Mouse (Mus musculus) heart, postnatal 0 days (tissue): ENCODE results near the gene Tomm20. TPM values are rescaled to one million over a fixed set of nuclear protein-coding genes. Genes with fewer than 3 reads are reported as not detected.
A peak's percentile ranks its signal among the peaks of the same experiment; 100 is the strongest.

ENCODE experiments used
- ATAC-seq: fragments of 200-750 bp; cut with Nextera tagmentation; 2 replicates; pipeline ENCODE4 v1.8.0; 2017; ENCODE audit warnings: low read depth, moderate number of reproducible peaks, moderate library complexity; ENCODE audit not compliant: insufficient read depth
- DNase-seq: peaks from one replicate; pipeline ENCODE4 v3.0.0-alpha.2; 2016; ENCODE audit warnings: low spot score
- H3K27ac ChIP-seq: fragments of 300-500 bp; sonication (generic); 2 replicates; pipeline ENCODE4 v1.5.1; 2014; ENCODE audit warnings: low read depth, mild to moderate bottlenecking
- H3K27me3 ChIP-seq: fragments of 300-500 bp; sonication (generic); 2 replicates; pipeline ENCODE4 v1.6.1; 2014; ENCODE audit warnings: low read length, mixed read lengths; ENCODE audit not compliant: control insufficient read depth, insufficient read depth
- H3K36me3 ChIP-seq: fragments of 300-500 bp; sonication (generic); replicated peaks from 2 replicates; pipeline ENCODE4 v1.6.1; 2014; ENCODE audit warnings: low read length, mixed read lengths; ENCODE audit not compliant: control insufficient read depth, insufficient read depth
- H3K4me1 ChIP-seq: fragments of 300-500 bp; sonication (generic); 2 replicates; pipeline ENCODE4 v1.6.1; 2014; ENCODE audit warnings: antibody characterized with exemption; ENCODE audit not compliant: control insufficient read depth, insufficient read depth
- H3K4me2 ChIP-seq: fragments of 300-500 bp; sonication (generic); 2 replicates; pipeline ENCODE4 v1.6.1; 2014; ENCODE audit warnings: low read depth, mild to moderate bottlenecking, low read length, moderate library complexity
- H3K4me3 ChIP-seq: fragments of 300-500 bp; sonication (generic); 2 replicates; pipeline ENCODE4 v1.5.1; 2014; ENCODE audit warnings: low read depth, low read length
- H3K9ac ChIP-seq: fragments of 300-500 bp; sonication (generic); replicated peaks from 2 replicates; pipeline ENCODE4 v1.6.1; 2014; ENCODE audit warnings: low read depth, low read length, mixed read lengths
- H3K9me3 ChIP-seq: fragments of 300-500 bp; sonication (generic); replicated peaks from 2 replicates; pipeline ENCODE4 v1.6.1; 2016; ENCODE audit warnings: low read length; ENCODE audit not compliant: control insufficient read depth
- CTCF ChIP-seq: IDR thresholded peaks from 2 replicates; pipeline ENCODE4 v1.5.1; 2016; ENCODE audit warnings: antibody characterized with exemption, control low read depth, low read depth
- EP300 ChIP-seq: IDR thresholded peaks from 2 replicates; pipeline ENCODE4 v1.6.1; 2016; ENCODE audit warnings: antibody characterized with exemption, low read depth
- WGBS: fragments of 180-500 bp; shearing (Covaris S2); extraction: QIAGEN DNeasy Blood & Tissue Kit; methylation state at CpG from one replicate; pipeline ENCODE4 v1.1.7; 2014; 5-methylcytosine and 5-hydroxymethylcytosine counted together
- polyA plus RNA-seq: library from polyadenylated mRNA; unstranded; fragments of >200 nt; fragmentation: Nextera tagmentation; extraction: Ambion mirVana; gene quantifications from 2 replicates; pipeline ENCODE4 v1.2.1, GENCODE M21; 2015
- total RNA-seq: library from RNA; depleted of rRNA; stranded (reverse); fragments of >200 nt; gene quantifications from 2 replicates; pipeline ENCODE4 v1.2.3, GENCODE M21; 2014; ENCODE audit warnings: low replicate concordance; rRNA removed

Gene Tomm20
- total RNA-seq (52.6 and 65.3 TPM in 2 replicates), polyA plus RNA-seq (203 and 213 TPM in 2 replicates)

DNA sequence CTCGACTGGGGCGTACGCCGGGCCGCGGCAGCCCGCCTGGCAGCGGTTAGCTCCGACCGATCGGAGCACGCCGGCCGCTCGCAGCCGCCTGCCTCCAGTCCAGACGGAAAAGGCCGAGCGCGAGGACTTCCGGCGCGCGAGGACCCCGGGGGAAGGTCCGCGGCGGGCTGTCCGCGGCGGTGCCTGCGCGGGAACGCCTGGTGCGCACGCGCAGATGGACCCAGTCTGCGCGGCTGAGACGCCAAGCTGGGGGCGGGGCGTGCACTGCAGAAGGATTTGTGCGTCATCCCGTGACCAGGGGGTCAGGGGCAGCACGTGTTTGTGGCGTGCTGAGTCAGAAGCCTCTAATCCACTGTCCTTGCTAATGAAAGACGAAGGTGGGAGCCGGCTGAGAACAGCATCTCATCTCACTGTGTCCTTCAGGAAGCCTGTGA lies at the start of gene Tomm20:
Tomm20 (minus strand) TSS at position 115 of the 434 bp plus-strand sequence.
- under 1% methylated on average over 48 of the region's 48 CpGs for WGBS
- H3K4me2 ChIP-seq, result peak within 1 kb of the TSS; percentile 91
- H3K4me3 ChIP-seq, result peak within 1 kb of the TSS; percentile 94
- no peaks in the 10 kb centered on the region for H3K27me3 ChIP-seq
- H3K4me1 ChIP-seq, result peaks cover 14% of the 10 kb centered on the region
- DNase-seq, result peak; percentile 97
- peaks cover 15% of the 10 kb centered on the region for H3K36me3 ChIP-seq
- H3K9me3 ChIP-seq, result no peaks in the 10 kb centered on the region
- TF ChIP-seq CTCF, result no peak
- TF ChIP-seq EP300, result peak; percentile 83; the same call in 1 of the 2 replicates
- ATAC-seq, result peak; percentile 94
- peak within 1 kb of the TSS; percentile 98 for H3K9ac ChIP-seq
- H3K27ac ChIP-seq, result peak within 1 kb of the TSS; percentile 96

DNA sequence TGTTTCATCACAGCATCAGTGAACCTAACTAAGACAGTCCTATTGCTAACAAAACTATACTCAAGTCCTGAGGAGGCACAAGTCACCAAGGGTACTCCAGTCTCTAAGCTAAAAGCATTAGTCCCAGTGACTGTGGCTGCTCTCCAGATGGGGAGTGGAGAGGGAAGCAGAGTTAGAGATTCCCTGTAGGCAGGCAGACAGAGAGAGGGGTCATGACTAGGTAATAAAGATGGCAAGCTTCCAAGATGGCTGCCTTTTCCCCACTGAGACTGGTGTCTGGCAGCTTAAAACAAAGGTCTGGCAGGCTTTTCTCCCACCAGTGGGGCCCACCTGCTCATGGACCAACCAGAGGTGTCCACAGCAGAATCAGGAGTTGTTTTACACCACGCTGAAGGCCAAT lies 48.9 kb upstream of the Tomm20 start:
- no peak overlapping the region for H3K27ac ChIP-seq
- no peaks in the 10 kb centered on the region for H3K4me1 ChIP-seq
- no peak for TF ChIP-seq CTCF
- no peak for TF ChIP-seq EP300
- H3K4me2 ChIP-seq, result no peak overlapping the region
- no peak overlapping the region for H3K9ac ChIP-seq
- H3K36me3 ChIP-seq, result no peaks in the 10 kb centered on the region
- H3K27me3 ChIP-seq, result no peaks in the 10 kb centered on the region
- H3K4me3 ChIP-seq, result no peak overlapping the region
- ATAC-seq (no peak), DNase-seq (no peak)
- no peaks in the 10 kb centered on the region for H3K9me3 ChIP-seq
- WGBS, result 71% methylated on average over 1 of the region's 1 CpGs

DNA sequence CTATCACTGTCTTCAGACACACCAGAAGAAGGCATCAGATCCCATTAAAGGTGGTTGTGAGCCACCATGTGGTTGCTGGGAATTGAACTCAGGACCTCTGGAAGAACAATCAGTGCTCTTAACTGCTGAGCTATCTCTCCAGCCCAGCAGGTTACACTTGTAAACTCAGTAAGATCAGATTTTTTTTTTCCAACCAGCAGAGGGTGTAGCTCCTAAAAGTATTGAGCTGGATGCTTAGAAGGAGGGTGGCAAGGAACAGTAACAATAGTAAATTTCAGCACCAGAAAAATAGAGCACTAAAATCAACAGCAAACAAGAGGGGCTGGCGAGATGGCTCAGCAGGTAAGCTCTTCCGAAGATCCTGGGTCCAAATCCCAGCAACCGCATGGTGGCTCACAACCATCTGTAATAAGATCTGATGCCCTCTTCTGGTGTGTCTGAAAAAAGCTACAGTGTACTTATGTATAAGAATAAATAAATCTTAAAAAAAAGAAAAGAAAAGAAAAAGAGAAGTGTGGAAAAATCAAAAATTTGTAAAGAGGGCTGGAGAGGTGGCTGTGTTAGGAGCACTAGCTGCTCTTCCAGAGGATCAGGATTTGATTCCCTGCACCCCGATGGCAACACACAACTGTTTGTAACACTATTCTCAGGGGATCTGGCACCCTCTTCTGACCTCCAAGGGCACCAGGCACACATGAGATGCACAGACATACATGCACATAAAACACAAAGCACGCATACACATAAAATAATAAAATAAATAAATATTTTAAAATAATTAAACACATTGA lies 43.9 kb upstream of the Tomm20 start:
- Histone ChIP-seq H3K27ac (no peak overlapping the region), H3K4me1 (no peaks in the 10 kb centered on the region), H3K9ac (no peak overlapping the region), H3K27me3 (no peaks in the 10 kb centered on the region), H3K4me2 (no peak overlapping the region), H3K36me3 (no peaks in the 10 kb centered on the region), H3K9me3 (no peaks in the 10 kb centered on the region), H3K4me3 (no peak overlapping the region)
- WGBS, result 82% methylated on average over 5 of the region's 5 CpGs
- TF ChIP-seq EP300 (no peak), CTCF (0 out of 2 replicates have a peak, but pooled peaks have one; percentile 8)
- no peak for ATAC-seq
- DNase-seq, result no peak

DNA sequence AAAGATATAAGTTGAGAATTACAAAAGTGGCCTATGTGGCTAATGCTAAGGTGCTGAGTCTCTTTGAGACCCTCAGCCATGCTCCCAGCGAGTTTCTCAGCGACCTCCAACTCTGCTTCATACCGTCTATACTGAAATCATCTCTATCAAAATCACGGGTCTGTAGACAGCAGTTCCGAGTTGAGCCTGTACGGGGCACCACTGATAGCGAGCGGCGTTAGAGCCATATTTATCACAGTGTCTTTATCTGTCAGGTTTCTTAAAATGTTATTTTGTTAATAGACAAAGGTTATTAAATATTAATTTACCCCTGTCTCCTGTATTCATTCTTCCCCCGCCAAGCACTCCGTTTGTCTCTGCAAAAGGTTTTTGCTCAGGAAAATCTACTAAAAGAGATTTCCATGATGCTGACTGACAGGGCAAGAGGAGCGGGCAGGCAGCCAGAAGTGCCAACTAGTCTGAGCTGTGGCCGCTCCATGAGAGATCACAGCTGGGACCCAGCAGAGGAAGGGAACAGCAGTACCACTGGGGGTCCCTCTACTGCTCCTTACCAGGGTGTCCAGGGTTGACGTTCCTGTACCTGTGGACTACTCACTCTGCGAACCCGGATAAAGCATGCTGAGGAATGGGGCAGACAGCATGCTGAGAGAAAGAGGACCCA lies 42.8 kb upstream of the Tomm20 start:
- 38% methylated on average over 16 of the region's 16 CpGs for WGBS
- Histone ChIP-seq H3K4me3 (no peak overlapping the region; the same call in 1 of the 2 replicates), H3K9me3 (no peaks in the 10 kb centered on the region), H3K36me3 (no peaks in the 10 kb centered on the region), H3K27me3 (no peaks in the 10 kb centered on the region), H3K27ac (no peak overlapping the region), H3K9ac (no peak overlapping the region), H3K4me2 (peak overlapping the region; percentile 24; the same call in 1 of the 2 replicates), H3K4me1 (no peaks in the 10 kb centered on the region)
- no peak for TF ChIP-seq EP300
- peak; percentile 24 for TF ChIP-seq CTCF
- peak; percentile 51; the same call in 1 of the 2 replicates for ATAC-seq
- no peak for DNase-seq

DNA sequence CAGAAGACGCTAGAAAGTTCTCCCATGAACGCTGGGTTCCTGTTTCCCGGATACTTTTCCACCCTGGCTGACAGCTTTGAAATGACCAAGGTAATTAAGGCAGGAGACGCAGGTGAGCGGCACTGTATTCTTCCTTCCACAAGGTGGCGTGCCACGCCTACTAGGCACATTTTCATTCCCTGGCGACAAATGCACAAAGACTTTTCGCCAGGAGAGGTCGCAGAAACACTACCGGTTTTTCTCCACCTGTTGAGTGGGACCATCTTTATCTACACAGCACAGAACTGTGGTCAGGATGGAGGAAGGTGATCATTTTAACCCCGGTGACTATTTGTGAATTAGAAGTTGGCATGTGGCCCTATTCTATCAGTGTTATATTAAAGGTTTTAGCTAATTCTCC lies 40.9 kb upstream of the Tomm20 start:
- Histone ChIP-seq H3K27ac (no peak overlapping the region), H3K36me3 (no peaks in the 10 kb centered on the region), H3K9ac (no peak overlapping the region), H3K4me3 (no peak overlapping the region), H3K4me2 (no peak overlapping the region), H3K27me3 (no peaks in the 10 kb centered on the region), H3K4me1 (no peaks in the 10 kb centered on the region), H3K9me3 (no peaks in the 10 kb centered on the region)
- TF ChIP-seq CTCF (peak; percentile 100), EP300 (no peak)
- WGBS, result 1% methylated on average over 12 of the region's 12 CpGs
- DNase-seq (peak; percentile 80), ATAC-seq (peak; percentile 67; the same call in 1 of the 2 replicates)
